In genomic region chr19:22386890-22387289, GRCm38 (mm10) we compare ENCODE assay signal across 19 mouse cellular contexts.
DNase-seq lines count a peak whose midpoint lies in the region; ATAC-seq and TF ChIP-seq lines count a peak whose summit lies in the region.
"Had no signal": no experiment of that assay in that cellular context is flagged by ENCODE, and none has a peak within 500 bp of the region (broad histone marks: within the 10 kb centered on the region; RNA-seq: fewer than 3 reads in every experiment).

No protein-coding gene starts in this region.

- intact Hi-C loops in gastrocnemius, postnatal 14 days (cut with DNase I; ENCODE audit: low total_unique reads): no loop called here

- H3K27ac ChIP-seq in lung, embryonic 14.5 days (ENCODE audit: low read depth): no peak overlapping the region
- H3K27ac ChIP-seq: embryonic facial prominence, embryonic 10.5 days; heart, embryonic 13.5 days; hindbrain, embryonic 13.5 days; hindbrain, postnatal 0 days had no signal

- DNase-seq in heart, adult 11 months: peak; percentile 90
- no peak for DNase-seq in heart, adult 9 months (ENCODE audit: low spot score in 2 of 2)
- peak; percentile 24 for DNase-seq in lung, embryonic 14.5 days
- DNase-seq in lung, adult 18-20 months: no peak
- DNase-seq in gastrocnemius, postnatal 14 days: peak; percentile 12
- no peak for DNase-seq in layer of hippocampus, adult 9-10 months (ENCODE audit: low spot score)
- no peak for DNase-seq in B cell, adult 2 months
- DNase-seq: adrenal gland, postnatal 36 days; cerebellum, adult 2 months; cerebellum, postnatal 10 days; heart, postnatal 4 days had no signal

- no peaks in the 10 kb centered on the region for H3K27me3 ChIP-seq in lung, embryonic 14.5 days (ENCODE audit: insufficient read depth, low read length)
- H3K27me3 ChIP-seq: CH12.LX; heart, embryonic 13.5 days; hindbrain, embryonic 13.5 days had no signal

- TF ChIP-seq CTCF in lung, embryonic 14.5 days (IDR thresholded peaks at IDR 0.05; ENCODE audit: low read depth): no peak

- WGBS in lung, embryonic 14.5 days: 75% methylated on average over 3 of the region's 3 CpGs

- no peak overlapping the region for H3K4me2 ChIP-seq in lung, embryonic 14.5 days
- H3K4me2 ChIP-seq: heart, embryonic 13.5 days; hindbrain, embryonic 13.5 days had no signal

- ATAC-seq in lung, embryonic 14.5 days (ENCODE audit: insufficient read depth): no peak
- ATAC-seq: activated CD4-positive, CD25-positive, alpha-beta regulatory T cell, adult 4 months; forebrain, embryonic 14.5 days; hindbrain, postnatal 0 days; Patski had no signal

- no peak overlapping the region for H3K4me3 ChIP-seq in lung, embryonic 14.5 days (ENCODE audit: low read depth, low read length)
- H3K4me3 ChIP-seq: embryonic facial prominence, embryonic 10.5 days; heart, embryonic 13.5 days; hindbrain, embryonic 13.5 days had no signal

- no peak overlapping the region for H3K9ac ChIP-seq in lung, embryonic 14.5 days
- H3K9ac ChIP-seq: heart, embryonic 13.5 days; hindbrain, embryonic 13.5 days had no signal

- H3K9me3 ChIP-seq in lung, embryonic 14.5 days (ENCODE audit: low read depth, low read length): no peaks in the 10 kb centered on the region
- H3K9me3 ChIP-seq: embryonic facial prominence, embryonic 10.5 days; heart, embryonic 13.5 days; hindbrain, embryonic 13.5 days had no signal

- no peaks in the 10 kb centered on the region for H3K36me3 ChIP-seq in lung, embryonic 14.5 days (ENCODE audit: insufficient read depth)
- H3K36me3 ChIP-seq: embryonic facial prominence, embryonic 10.5 days; heart, embryonic 13.5 days; hindbrain, embryonic 13.5 days had no signal

- no peaks in the 10 kb centered on the region for H3K4me1 ChIP-seq in lung, embryonic 14.5 days (ENCODE audit: insufficient read depth)
- H3K4me1 ChIP-seq: embryonic facial prominence, embryonic 10.5 days; hindbrain, embryonic 13.5 days had no signal

Comparison
In these comparisons a context has a peak if more than half of its experiments do, and no peak if none do; other contexts are left out.
1. DNase-seq: peak in heart, adult 11 months (single experiment), lung, embryonic 14.5 days (single experiment) and gastrocnemius, postnatal 14 days (single experiment); none in heart, adult 9 months (0 of 2), lung, adult 18-20 months (0 of 2), layer of hippocampus, adult 9-10 months (single experiment) and B cell, adult 2 months (0 of 2).